Mouse (Mus musculus) kidney, embryonic 14.5 days (tissue): ENCODE results near the gene Rbpjl. TPM values are rescaled to one million over a fixed set of nuclear protein-coding genes. Genes with fewer than 3 reads are reported as not detected.

ENCODE experiments used
- ATAC-seq: fragments of 200-750 bp; cut with Nextera tagmentation; 2 replicates; pipeline ENCODE4 v1.8.0; 2017; ENCODE audit warnings: moderate number of reproducible peaks, mild to moderate bottlenecking, moderate TSS enrichment, moderate library complexity; ENCODE audit not compliant: low FRiP score, low TSS enrichment
- H3K27ac ChIP-seq: fragments of 300-500 bp; sonication (generic); 2 replicates; pipeline ENCODE4 v1.5.1; 2014; ENCODE audit warnings: low read depth, mild to moderate bottlenecking, low read length, moderate library complexity, mixed read lengths
- H3K27me3 ChIP-seq: fragments of 300-500 bp; sonication (generic); 2 replicates; pipeline ENCODE4 v1.6.1; 2014; ENCODE audit warnings: mild to moderate bottlenecking, low read length; ENCODE audit not compliant: control insufficient read depth, insufficient read depth
- H3K36me3 ChIP-seq: fragments of 300-500 bp; sonication (generic); 2 replicates; pipeline ENCODE4 v1.6.1; 2014; ENCODE audit warnings: low read length, mixed read lengths; ENCODE audit not compliant: control insufficient read depth, insufficient read depth
- H3K4me1 ChIP-seq: fragments of 300-500 bp; sonication (generic); 2 replicates; pipeline ENCODE4 v1.6.1; 2014; ENCODE audit warnings: low read length, mixed read lengths; ENCODE audit not compliant: control insufficient read depth, insufficient read depth
- H3K4me2 ChIP-seq: fragments of 300-500 bp; sonication (generic); replicated peaks from 2 replicates; pipeline ENCODE4 v1.6.1; 2014; ENCODE audit warnings: low read depth, mild to moderate bottlenecking, low read length
- H3K4me3 ChIP-seq: fragments of 300-500 bp; sonication (generic); 2 replicates; pipeline ENCODE4 v1.5.1; 2014; ENCODE audit warnings: mild to moderate bottlenecking, low read length
- H3K9ac ChIP-seq: fragments of 300-500 bp; sonication (generic); 2 replicates; pipeline ENCODE4 v1.6.1; 2014; ENCODE audit warnings: low read depth, mild to moderate bottlenecking, low read length, moderate library complexity
- H3K9me3 ChIP-seq: fragments of 300-500 bp; sonication (generic); 2 replicates; pipeline ENCODE4 v1.6.1; 2016; ENCODE audit warnings: low read length; ENCODE audit not compliant: control insufficient read depth
- WGBS: fragments of 180-500 bp; shearing (Covaris S2); extraction: QIAGEN DNeasy Blood & Tissue Kit; methylation state at CpG from one replicate; pipeline ENCODE4 v1.1.7; 2014; 5-methylcytosine and 5-hydroxymethylcytosine counted together
- polyA plus RNA-seq: library from polyadenylated mRNA; unstranded; fragments of >200 nt; fragmentation: Nextera tagmentation; extraction: Ambion mirVana; gene quantifications from 2 replicates; pipeline ENCODE4 v1.2.1, GENCODE M21; 2014

The Rbpjl gene
- polyA plus RNA-seq, 1 experiment from 2014 or later, result not detected

DNA sequence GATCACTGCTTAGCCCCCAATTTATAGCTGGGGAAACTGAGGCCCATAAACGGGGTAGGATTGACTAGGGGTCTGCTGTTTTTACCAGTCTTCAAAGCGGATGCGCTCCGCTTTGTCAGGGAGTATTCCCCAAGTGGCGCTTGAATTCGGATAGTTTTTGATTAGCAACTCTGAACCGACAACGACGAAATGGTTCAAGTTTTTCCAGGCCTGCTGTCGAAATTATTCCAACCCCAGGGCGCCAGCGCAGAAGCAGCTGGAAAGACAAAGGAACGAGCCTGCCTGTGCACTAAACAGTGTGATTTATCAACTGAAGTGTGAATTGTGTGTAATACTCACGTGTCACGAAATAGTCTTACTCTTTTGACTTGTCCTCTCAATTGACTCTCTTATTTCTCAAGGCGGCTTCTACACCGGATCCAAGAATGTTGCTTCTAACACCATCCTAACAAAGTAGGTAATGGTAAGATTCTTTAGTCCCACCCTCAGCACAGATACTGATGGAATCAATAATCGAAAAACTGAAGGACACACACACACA, 40.6 kb downstream of the Rbpjl start, which contains the start of gene Sdc4:
Sdc4 (minus strand) TSS at position 428 of the 541 bp plus-strand sequence.
- Histone ChIP-seq H3K4me3 (peak within 1 kb of the TSS; percentile 78), H3K9me3 (no peaks in the 10 kb centered on the region), H3K4me1 (peaks cover 17% of the 10 kb centered on the region), H3K36me3 (no peaks in the 10 kb centered on the region), H3K4me2 (peak within 1 kb of the TSS; percentile 64), H3K27me3 (no peaks in the 10 kb centered on the region), H3K27ac (peak within 1 kb of the TSS; percentile 67), H3K9ac (peak within 1 kb of the TSS; percentile 64)
- 7% methylated on average over 18 of the region's 18 CpGs for WGBS
- no peak for ATAC-seq

DNA sequence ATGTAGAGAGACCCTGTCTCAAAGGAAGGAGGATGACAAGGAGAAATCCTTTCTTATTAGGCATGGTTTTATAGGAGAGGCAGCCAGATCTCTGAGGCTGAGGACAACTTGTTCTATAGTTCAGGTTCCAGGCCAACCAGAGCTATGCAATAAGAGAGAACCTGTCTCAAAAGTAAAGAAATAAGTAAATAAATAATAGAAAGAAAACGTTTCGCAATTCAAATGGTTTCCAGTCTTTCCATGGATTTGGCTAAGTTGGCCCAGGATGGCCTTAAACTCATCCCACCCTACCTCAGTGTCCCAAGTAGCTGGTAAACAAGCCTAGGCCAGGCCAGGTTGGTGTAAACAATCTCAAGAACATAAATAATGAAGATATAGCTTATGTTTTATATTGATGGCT, 41.8 kb downstream of the Rbpjl start:
- Histone ChIP-seq H3K9me3 (no peaks in the 10 kb centered on the region), H3K36me3 (no peaks in the 10 kb centered on the region), H3K4me2 (no peak overlapping the region), H3K27ac (no peak overlapping the region), H3K9ac (no peak overlapping the region), H3K4me1 (peaks cover 8% of the 10 kb centered on the region), H3K27me3 (no peaks in the 10 kb centered on the region), H3K4me3 (no peak overlapping the region)
- no peak for ATAC-seq
- 86% methylated on average over 2 of the region's 2 CpGs for whole genome bisulfite sequencing

DNA sequence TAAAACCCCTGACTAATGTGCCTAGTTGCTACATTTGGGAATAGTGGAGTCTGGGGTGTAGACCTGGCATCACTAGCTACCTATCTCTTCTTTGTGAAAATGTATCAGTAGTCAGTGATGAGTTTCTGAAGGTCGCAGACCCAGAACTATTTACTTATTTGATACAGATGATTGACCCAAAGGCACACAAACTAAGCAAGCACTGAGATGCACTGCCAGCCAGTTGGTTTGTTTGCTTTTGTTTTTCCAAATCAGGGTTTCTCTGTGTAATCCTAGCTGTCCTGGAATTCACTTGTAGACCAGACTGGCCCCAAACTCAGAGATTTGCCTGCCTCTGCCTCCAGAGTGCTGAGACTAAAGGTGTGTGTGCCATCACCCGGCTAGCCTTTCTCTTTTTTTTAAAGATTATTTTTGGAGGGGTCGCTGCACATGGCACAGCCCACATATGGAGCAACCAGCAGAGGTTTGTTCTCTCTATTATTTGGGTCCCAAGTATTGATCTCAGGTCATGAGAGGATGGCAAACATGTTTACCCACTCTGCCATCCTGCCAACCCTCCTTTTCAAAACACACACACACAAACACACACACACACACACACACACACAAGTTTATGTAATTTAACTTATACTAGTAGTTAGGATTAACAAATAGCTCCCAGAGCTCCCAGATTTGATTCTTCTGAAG, 42.6 kb downstream of the Rbpjl start:
- Histone ChIP-seq H3K27ac (no peak overlapping the region), H3K27me3 (no peaks in the 10 kb centered on the region), H3K36me3 (no peaks in the 10 kb centered on the region), H3K9ac (no peak overlapping the region), H3K4me2 (no peak overlapping the region), H3K4me1 (peaks cover 8% of the 10 kb centered on the region), H3K4me3 (no peak overlapping the region), H3K9me3 (no peaks in the 10 kb centered on the region)
- no peak for ATAC-seq
- 87% methylated on average over 3 of the region's 3 CpGs for WGBS

DNA sequence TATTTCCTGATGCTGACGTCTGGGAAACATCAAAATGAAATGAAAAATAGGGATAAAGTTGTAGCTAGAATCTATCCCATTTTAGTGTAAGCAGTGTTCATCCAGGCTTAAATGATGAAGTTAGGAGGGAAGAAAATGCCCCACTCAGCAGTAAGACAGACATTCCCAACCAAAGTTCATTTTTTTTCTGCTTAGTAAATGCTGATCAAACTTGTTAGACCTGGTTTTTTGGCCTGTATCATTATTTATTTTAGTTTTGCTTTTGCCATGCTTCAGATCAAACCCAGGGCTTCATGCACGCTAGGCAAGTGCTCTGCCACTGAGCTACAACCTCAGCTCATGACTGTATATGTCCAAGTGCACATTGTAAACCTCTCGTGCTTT, 43.1 kb downstream of the Rbpjl start:
- Histone ChIP-seq H3K4me1 (peaks cover 6% of the 10 kb centered on the region), H3K4me3 (no peak overlapping the region), H3K27ac (no peak overlapping the region), H3K27me3 (no peaks in the 10 kb centered on the region), H3K4me2 (no peak overlapping the region), H3K9me3 (no peaks in the 10 kb centered on the region), H3K9ac (no peak overlapping the region), H3K36me3 (no peaks in the 10 kb centered on the region)
- 85% methylated on average over 3 of the region's 3 CpGs for WGBS
- no peak for ATAC-seq

DNA sequence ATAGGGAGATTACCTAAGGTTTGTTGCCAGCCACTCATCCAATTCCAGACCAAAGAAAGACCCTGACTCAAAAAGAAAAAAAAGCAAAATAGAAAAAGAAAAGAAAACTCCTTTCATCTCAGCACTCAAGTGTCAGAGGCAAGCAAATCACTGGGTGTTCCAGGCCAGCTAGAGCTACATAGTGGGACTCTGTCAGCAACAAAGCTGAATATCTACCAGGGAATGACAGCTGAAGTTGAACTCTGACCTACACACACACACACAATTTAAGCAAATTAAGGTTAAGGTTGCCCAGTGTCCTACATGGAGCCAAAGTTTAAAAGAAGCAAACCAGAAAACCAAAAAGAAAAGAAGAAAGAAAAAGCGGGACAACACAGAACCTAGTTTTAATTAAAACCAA, 45.2 kb downstream of the Rbpjl start:
- Histone ChIP-seq H3K9ac (no peak overlapping the region), H3K4me1 (no peaks in the 10 kb centered on the region), H3K27ac (no peak overlapping the region), H3K27me3 (no peaks in the 10 kb centered on the region), H3K4me2 (no peak overlapping the region), H3K4me3 (no peak overlapping the region), H3K36me3 (no peaks in the 10 kb centered on the region), H3K9me3 (no peaks in the 10 kb centered on the region)
- no peak for ATAC-seq
- WGBS, result 88% methylated on average over 1 of the region's 1 CpGs

DNA sequence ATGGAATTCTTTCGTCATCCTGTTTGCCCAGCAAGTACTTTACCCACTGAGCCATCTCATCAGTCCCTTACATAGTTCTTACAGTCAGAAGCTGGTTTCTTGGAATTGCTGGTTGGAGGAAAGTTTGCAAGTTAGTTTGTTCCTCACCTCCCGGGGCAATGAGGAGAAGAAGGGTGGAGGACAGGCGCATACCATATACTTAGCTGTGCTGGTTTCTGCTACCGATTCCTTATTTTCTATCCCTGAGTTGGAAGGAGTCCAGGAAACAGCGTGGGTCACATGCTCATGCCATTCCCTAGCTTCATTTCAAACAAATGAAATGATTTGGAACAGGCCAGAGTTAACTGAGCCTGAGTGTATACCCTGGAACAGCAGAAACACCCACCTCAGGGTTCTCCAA, 46.0 kb downstream of the Rbpjl start:
- Histone ChIP-seq H3K27ac (no peak overlapping the region), H3K9me3 (no peaks in the 10 kb centered on the region), H3K4me3 (no peak overlapping the region), H3K27me3 (no peaks in the 10 kb centered on the region), H3K36me3 (no peaks in the 10 kb centered on the region), H3K4me2 (no peak overlapping the region), H3K9ac (no peak overlapping the region), H3K4me1 (peaks cover 1% of the 10 kb centered on the region; the same call in 1 of the 2 replicates)
- WGBS, result 84% methylated on average over 5 of the region's 5 CpGs
- no peak for ATAC-seq

DNA sequence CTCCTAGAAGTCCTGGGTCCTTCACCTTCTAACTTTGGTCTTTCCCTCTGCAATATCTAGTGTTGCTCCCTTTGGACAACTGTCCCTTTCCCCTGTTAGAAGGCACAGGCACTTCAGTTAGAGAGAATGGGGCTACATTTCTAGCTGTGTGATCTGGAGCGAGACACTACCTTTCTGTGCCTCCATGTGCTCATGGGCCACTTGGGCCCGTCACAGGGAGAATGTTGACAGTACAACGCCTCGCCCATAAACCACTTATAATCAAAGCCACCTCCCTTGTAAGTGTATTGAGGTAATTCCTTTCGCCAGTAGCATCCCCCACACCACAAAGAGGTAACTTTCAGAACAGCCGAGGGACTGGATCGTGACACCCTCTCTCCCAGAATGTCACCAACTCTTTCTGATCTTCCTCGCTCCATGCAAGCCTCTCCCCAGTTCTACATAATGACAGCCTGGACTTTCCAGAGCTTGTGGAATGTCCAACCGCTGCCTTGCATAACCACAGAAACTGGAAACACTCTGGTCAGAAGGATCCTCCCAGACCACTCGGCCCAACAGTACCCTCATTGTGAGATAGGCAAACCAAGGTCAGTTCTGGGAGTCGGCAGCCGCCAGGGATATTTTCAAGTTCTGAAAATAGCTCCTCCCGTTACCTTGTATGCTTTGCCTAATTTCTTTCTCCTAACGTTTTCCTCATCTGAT, 46.6 kb downstream of the Rbpjl start:
- no peak for ATAC-seq

DNA sequence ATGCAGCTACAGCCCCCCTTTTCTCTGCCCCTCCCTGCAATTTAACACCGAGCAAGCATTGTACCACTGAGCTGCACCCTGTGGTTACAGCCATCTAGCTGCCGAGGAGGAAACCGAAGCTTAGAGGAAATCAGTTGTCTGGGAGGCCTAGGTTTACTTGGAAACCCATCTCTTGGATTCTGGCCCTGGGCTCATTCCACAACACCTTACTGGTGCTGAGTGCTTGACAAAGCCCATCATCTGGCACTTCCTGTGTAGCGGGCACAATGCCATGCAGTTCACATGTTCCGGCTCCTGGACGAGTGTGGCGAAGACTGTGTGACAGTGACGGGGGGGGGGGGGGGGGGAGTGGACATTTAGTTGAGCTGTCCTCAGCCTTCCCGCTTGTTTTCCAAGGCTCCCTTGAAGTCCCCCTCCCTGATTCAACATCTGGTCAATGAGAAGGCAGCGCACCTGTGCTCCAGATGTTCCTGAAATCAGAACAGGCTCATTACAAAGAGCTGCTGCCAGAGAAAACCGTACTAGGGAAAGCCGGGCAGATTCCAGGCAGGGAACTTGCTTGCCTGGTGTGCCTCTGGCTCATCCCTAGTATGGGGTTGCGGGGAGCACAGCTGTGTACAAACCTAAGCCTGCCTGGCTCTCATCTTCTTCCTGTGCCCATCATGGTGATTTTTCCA, 49.2 kb downstream of the Rbpjl start:
- Histone ChIP-seq H3K9ac (no peak overlapping the region), H3K9me3 (no peaks in the 10 kb centered on the region), H3K27ac (no peak overlapping the region), H3K4me1 (peaks cover 27% of the 10 kb centered on the region), H3K4me2 (no peak overlapping the region), H3K27me3 (no peaks in the 10 kb centered on the region), H3K36me3 (no peaks in the 10 kb centered on the region), H3K4me3 (no peak overlapping the region)
- no peak for ATAC-seq
- WGBS, result 54% methylated on average over 12 of the region's 13 CpGs

More for the DNA sequence above, 46.6 kb downstream of the Rbpjl start:
- Histone ChIP-seq H3K9me3 (no peaks in the 10 kb centered on the region), H3K9ac (no peak overlapping the region), H3K27me3 (no peaks in the 10 kb centered on the region), H3K4me3 (no peak overlapping the region), H3K4me2 (no peak overlapping the region), H3K27ac (no peak overlapping the region), H3K4me1 (peaks cover 7% of the 10 kb centered on the region; the same call in 1 of the 2 replicates), H3K36me3 (no peaks in the 10 kb centered on the region)
- WGBS, result 82% methylated on average over 14 of the region's 14 CpGs
